Mouse (Mus musculus): Measurements from ENCODE around the gene Osm.

- TF ChIP-seq POLR2A (IDR thresholded peaks at IDR 0.05; ENCODE audit: insufficient read depth, low read depth, low read length) (no peak), CTCF (IDR thresholded peaks at IDR 0.05; ENCODE audit: insufficient read depth, low read depth, low read length) (no peak)
Measured at GRCm38 (mm10) chr11:4263296-4263695, 27.1 kb downstream of the Osm start.
